Mouse (Mus musculus): ENCODE measurements around the gene Socs7.
A peak's percentile ranks its signal among the peaks of the same experiment; 100 is the strongest.

Gene Socs7

DNA sequence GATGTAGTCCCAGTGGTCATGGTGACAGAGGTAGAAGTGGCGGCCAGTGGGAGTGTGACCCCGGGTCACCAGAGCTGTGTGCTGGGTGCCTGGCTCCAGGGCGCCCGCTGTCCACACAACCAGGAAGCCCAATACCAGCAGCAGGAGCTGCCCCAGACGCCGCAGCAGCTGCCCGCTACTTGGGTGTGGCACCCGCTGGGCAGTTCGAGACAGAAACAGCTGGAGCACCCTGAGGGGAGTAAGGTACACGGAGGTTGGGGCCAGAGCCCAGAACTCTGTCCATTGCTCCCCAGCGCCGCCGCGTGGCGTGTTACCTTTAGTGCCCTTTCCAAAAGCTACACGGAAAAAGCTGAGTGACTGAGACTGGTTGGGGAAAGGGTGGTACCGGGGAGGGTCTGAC lies 18.7 kb upstream of the Socs7 start:
- peak; percentile 15 for DNase-seq (ENCODE audit: low spot score)

- DNase-seq (ENCODE audit: low spot score), result no peak
Measured at GRCm38 (mm10) chr11:97345446-97345845, 16.9 kb upstream of the Socs7 start.

DNA sequence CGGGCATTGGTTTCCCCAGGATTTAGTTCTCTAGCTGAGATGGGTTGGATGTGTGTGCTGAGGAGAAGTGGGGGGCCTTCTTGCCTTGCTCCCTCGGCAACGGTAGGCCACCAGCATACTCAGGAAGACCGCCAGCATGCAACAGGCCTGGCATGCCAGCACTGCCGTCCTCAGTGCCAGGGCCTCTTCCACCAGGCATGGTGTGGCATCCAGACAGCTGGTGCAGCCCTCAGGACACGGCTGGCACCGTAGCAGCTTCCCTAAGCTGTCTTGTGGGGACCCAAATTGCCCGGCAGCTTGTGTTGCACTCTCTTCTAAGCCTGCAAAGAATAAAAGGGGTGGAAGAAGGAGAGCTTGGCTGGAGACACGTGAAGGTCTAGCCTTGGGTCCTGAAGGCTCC lies 16.0 kb upstream of the Socs7 start:
- no peak for DNase-seq (ENCODE audit: low spot score)

- DNase-seq (ENCODE audit: low spot score), result no peak
Measured at GRCm38 (mm10) chr11:97347291-97347690, 15.1 kb upstream of the Socs7 start.

DNA sequence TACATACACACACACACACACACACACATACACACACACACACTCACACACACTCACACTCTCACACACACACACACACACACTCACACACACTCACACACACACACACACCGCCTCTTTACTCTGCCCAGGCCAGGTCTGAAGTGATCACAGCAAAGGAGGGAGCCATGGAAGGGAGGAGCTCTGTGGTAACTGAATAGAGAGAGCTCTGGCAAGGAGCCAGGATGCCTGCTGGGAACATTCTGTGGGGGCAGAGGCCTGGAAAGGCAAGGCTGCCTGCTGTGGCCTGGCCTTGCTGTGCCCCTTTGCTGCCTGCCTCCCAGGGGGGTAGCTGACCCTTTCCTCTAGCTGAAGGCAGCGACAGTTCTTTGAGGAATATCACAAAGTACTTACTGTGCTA lies 12.3 kb upstream of the Socs7 start:
- no peak for DNase-seq (ENCODE audit: low spot score)

DNA sequence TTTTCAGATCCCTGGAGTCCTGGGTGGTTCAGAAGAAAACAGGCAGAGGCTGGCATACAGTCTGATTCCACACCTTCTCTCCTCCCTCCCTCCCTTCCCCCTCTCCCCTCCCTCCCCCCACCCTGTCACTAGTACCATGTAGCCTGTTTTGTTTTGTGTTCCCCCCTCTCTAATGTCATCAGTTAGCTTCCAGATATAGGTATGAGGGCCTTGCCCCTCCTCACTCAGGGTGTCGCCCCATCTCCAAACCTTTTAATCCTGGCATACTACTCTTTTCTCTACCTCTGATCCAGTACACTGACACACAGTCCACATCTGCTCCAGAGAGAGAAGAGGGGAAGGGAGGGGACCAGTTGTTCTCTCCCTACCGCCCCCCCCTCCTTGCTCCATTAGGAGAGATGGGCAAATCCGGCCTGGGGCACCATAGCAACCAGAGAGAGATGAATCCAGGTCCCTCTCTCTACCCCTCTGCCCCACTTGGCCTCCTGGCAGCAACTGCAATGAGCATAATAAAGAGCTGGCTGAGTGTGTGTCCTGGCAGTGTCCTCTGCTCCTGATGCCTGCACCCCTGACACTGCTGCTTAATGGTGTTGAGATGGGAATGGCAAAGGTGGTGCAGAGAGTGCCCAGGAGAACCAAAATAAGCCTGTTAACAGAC lies 10.2 kb upstream of the Socs7 start, which contains the start of gene Gpr179:
Gpr179 (minus strand) TSS at position 51 of the 658 bp plus-strand sequence.
- no peak for DNase-seq (ENCODE audit: low spot score)

GRCm38 (mm10) chr11:97352935-97353597 lies 9.3 kb upstream of the Socs7 start:
- DNase-seq (ENCODE audit: low spot score), result no peak

DNA sequence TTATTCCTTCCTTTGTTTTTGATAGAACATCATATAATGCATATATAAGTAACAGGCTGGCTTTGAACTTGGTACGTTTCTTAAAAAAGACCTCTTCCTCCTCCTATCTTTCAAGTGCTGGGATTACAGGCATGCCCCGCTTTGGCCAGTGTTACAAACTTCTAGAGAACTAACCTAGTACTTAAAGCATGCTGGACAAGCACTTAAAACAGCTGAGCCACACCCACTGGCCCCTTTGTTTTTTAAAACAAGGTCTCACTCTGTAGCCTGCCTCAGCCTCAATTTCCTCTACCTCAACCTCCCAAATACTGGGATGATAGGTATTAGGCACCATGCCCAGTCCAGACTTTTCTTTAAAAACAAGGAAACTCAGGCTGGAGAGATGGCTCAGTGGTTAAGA lies 7.7 kb upstream of the Socs7 start:
- no peak for DNase-seq (ENCODE audit: low spot score)

GRCm38 (mm10) chr11:97355247-97355646 lies 7.1 kb upstream of the Socs7 start:
- no peak for DNase-seq (ENCODE audit: low spot score)

- DNase-seq (ENCODE audit: low spot score), result peak; percentile 57
Measured at GRCm38 (mm10) chr11:97357663-97358062, 4.7 kb upstream of the Socs7 start.

GRCm38 (mm10) chr11:97362649-97362942 lies 245 bp downstream of the Socs7 start:
- peak; percentile 42 for DNase-seq (ENCODE audit: low spot score)

- peak; percentile 49 for DNase-seq (ENCODE audit: low spot score)
Measured at GRCm38 (mm10) chr11:97362943-97363643, 742 bp downstream of the Socs7 start.

DNA sequence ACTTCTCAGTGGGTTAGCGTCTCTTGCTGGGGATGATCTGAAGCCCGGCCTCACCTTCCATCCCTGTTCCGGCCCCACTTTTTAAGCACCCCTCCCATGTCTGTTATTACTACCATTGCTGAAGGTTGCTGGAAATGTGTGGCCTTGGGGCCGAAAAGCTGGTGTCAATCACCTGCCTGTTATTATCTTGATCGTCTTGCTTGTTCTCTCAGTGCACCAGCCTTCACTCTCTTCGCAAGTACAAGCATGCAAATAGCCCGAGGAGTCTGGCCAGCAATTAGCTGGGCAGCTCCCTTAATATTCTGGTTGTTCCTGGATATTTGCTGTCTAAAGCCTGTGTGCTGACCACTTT lies 1.3 kb downstream of the Socs7 start:
- peak; percentile 15 for DNase-seq (ENCODE audit: low spot score)

GRCm38 (mm10) chr11:97365556-97365955 lies 3.2 kb downstream of the Socs7 start:
- no peak for DNase-seq (ENCODE audit: low spot score)

GRCm38 (mm10) chr11:97368501-97368900 lies 6.2 kb downstream of the Socs7 start:
- DNase-seq (ENCODE audit: low spot score), result no peak

DNA sequence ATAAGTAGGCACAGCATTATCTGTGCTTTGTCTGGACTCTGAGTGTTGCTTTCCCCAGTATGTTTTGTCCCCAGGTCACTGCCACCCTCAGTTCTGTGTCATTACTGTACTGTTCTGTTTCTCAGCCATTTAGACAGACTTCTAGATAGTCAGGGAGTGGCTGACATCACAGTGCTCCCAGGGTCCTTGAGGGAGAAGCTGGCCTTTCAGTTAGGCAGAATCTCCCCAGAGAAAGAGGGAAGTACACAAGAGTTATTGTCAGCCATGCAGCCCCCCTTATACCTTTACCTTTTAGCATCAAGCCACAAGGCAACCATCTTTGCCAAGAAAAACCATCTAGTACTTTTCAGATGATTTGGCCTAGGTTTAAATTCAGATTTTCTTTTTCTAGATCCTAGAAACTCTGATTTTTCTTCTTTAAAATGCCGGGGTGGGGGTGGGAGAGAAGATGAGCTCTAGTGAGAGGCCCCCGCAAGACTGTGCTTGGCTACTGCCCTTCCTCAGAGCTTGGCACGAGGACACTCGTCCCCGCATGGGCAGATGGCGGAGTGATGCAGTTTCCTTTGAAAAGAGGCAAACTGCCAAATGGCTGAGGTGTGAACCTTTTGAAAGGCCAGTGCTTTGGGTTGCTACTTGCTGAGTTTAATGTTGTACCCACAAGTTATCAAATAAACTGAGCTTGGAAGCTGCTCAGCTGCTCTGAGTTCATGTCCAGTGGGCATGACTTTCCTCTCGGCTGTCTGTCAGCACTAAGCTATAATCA lies 8.2 kb downstream of the Socs7 start:
- no peak for DNase-seq (ENCODE audit: low spot score)

- DNase-seq (ENCODE audit: low spot score), result no peak
Measured at GRCm38 (mm10) chr11:97372159-97372864, 10.0 kb downstream of the Socs7 start.

- no peak for DNase-seq (ENCODE audit: low spot score)
Measured at GRCm38 (mm10) chr11:97373402-97373801, 11.1 kb downstream of the Socs7 start.

DNA sequence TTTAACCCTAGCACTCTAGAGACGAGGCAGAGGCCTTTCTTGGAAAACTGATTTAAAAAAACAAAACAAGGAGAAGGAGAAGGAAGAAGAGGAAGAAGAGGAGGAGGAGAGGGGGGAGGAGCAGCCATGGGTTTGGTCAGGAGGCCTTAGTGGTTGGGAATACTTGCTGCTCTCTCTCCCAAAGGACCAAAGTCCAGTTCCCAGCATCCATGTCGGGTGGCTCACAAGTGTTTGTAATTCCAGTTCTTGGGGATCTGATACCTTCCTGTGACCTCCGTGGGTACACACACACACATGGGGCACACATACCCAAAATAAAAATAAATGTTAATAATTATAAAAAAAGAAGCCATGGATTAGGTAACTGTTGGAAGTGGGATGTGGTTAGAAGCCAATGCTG lies 17.7 kb downstream of the Socs7 start:
- no peak for DNase-seq (ENCODE audit: low spot score)

DNA sequence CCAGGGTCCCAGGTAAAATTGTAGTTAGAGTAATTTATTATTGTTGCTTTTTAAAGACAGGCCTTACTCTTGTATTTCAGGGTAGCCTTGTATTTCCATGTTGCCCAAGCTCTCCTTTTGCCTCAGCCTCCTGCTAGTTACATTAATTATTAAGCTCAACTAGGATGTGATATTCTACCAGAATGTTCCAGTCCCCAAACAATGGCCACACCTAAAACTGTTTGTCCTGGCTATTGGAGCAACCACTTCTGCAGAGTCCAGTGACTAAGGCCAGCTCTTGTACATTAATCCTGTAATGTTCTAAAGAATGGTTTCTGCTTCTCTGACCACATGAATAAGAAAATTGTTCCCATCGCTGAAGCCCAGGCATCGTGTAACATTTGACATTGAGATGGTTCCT lies 20.7 kb downstream of the Socs7 start:
- no peak for DNase-seq (ENCODE audit: low spot score)

- DNase-seq (ENCODE audit: low spot score), result no peak
Measured at GRCm38 (mm10) chr11:97383764-97384163, 21.4 kb downstream of the Socs7 start.

- no peak for DNase-seq (ENCODE audit: low spot score)
Measured at GRCm38 (mm10) chr11:97387811-97388210, 25.5 kb downstream of the Socs7 start.
